Mouse (Mus musculus) left cerebral cortex, postnatal 25 days (tissue): ENCODE measurements at regions not wholly inside any gene's neighbourhood (a gene's known extent, or its start where the extent isn't known, plus 50 kb on each side); places are given as distances from the start of the nearest gene placed in this dataset.

Source experiments
- DNase-seq, 2 experiments: peaks; one replicate each; pipeline ENCODE4 v3.0.0; 2022; ENCODE audit warnings: low spot score in 2 of 2, mixed read lengths in 1 of 2
- intact Hi-C: fragments of 180-260 bp; cut with DNase I; formaldehyde crosslinking; loops from one replicate; pipeline ENCODE4 v1.15.1; 2025

- DNase-seq, result no peak
- intact Hi-C loops, result no loop called here
These were observed 99.4 kb upstream of the Klf14 start for GRCm38 (mm10) chr6:31058299-31058698.

- intact Hi-C loops, result no loop called here
These were observed 100.1 kb upstream of the Klf14 start for GRCm38 (mm10) chr6:31058961-31059360.

GRCm38 (mm10) chr6:31061813-31062212 is 102.9 kb upstream of the Klf14 start:
- intact Hi-C loops, result no loop called here
- DNase-seq, result no peak

More at GRCm38 (mm10) chr6:31058961-31059360, 100.1 kb upstream of the Klf14 start:
- no peak for DNase-seq

GRCm38 (mm10) chr6:31065419-31065818 is 106.5 kb upstream of the Klf14 start:
- intact Hi-C loops, result no loop called here
- no peak for DNase-seq

GRCm38 (mm10) chr6:31066861-31067260 is 108.0 kb upstream of the Klf14 start:
- DNase-seq, result no peak
- intact Hi-C loops, result no loop called here

- intact Hi-C loops, result no loop called here
- DNase-seq, result no peak
These were observed 108.6 kb upstream of the Klf14 start for GRCm38 (mm10) chr6:31067453-31067852.

- intact Hi-C loops, result no loop called here
- no peak for DNase-seq
These were observed 110.4 kb upstream of the Klf14 start for GRCm38 (mm10) chr6:31069243-31069642.

GRCm38 (mm10) chr6:31070537-31070936 is 111.7 kb upstream of the Klf14 start:
- no peak for DNase-seq
- intact Hi-C loops, result no loop called here

GRCm38 (mm10) chr6:31070966-31071365 is 112.1 kb upstream of the Klf14 start:
- intact Hi-C loops, result no loop called here
- DNase-seq, result no peak

- intact Hi-C loops, result no loop called here
- DNase-seq, result no peak
These were observed 113.2 kb upstream of the Klf14 start for GRCm38 (mm10) chr6:31072072-31072471.

GRCm38 (mm10) chr6:31072559-31072958 is 113.7 kb upstream of the Klf14 start:
- intact Hi-C loops, result no loop called here
- DNase-seq, result no peak

GRCm38 (mm10) chr6:31073338-31073737 is 114.5 kb upstream of the Klf14 start:
- DNase-seq, result no peak
- intact Hi-C loops, result no loop called here

- intact Hi-C loops, result no loop called here
These were observed 115.5 kb upstream of the Klf14 start for GRCm38 (mm10) chr6:31074394-31074793.

GRCm38 (mm10) chr6:31075209-31075571 is 116.3 kb upstream of the Klf14 start:
- DNase-seq, result no peak

More at GRCm38 (mm10) chr6:31074394-31074793, 115.5 kb upstream of the Klf14 start:
- no peak for DNase-seq

GRCm38 (mm10) chr6:31075572-31076477 is 116.9 kb upstream of the Klf14 start:
- intact Hi-C loops, result loop anchor here (5.0 kb wide), 2 partner anchors 36 to 101 kb away; no protein-coding TSS in a partner anchor
- DNase-seq, result peak in 1 of 2 experiments; percentile 59

More at GRCm38 (mm10) chr6:31075209-31075571, 116.3 kb upstream of the Klf14 start:
- intact Hi-C loops, result loop anchor here (5.0 kb wide), 2 partner anchors 37 to 102 kb away; no protein-coding TSS in a partner anchor

- DNase-seq, result no peak
These were observed 117.6 kb upstream of the Klf14 start for GRCm38 (mm10) chr6:31076478-31076834.

GRCm38 (mm10) chr6:31077216-31077615 is 118.3 kb upstream of the Klf14 start:
- intact Hi-C loops, result loop anchor here (5.0 kb wide), 2 partner anchors 35 to 100 kb away; no protein-coding TSS in a partner anchor
- peak; percentile 48 to 77 for DNase-seq

More at GRCm38 (mm10) chr6:31076478-31076834, 117.6 kb upstream of the Klf14 start:
- intact Hi-C loops, result loop anchor here (5.0 kb wide), 2 partner anchors 36 to 101 kb away; no protein-coding TSS in a partner anchor

GRCm38 (mm10) chr6:31077779-31078178 is 118.9 kb upstream of the Klf14 start:
- no peak for DNase-seq
- intact Hi-C loops, result loop anchor here (5.0 kb wide), 2 partner anchors 35 to 100 kb away; no protein-coding TSS in a partner anchor

- intact Hi-C loops, result loop anchor here (5.0 kb wide), 2 partner anchors 34 to 99 kb away; no protein-coding TSS in a partner anchor
These were observed 119.5 kb upstream of the Klf14 start for GRCm38 (mm10) chr6:31078413-31078812.

GRCm38 (mm10) chr6:31079586-31080259 is 120.8 kb upstream of the Klf14 start:
- intact Hi-C loops, result loop anchor here (5.0 kb wide), 2 partner anchors 33 to 98 kb away; no protein-coding TSS in a partner anchor
- DNase-seq, result peak in 1 of 2 experiments; percentile 66

More at GRCm38 (mm10) chr6:31078413-31078812, 119.5 kb upstream of the Klf14 start:
- no peak for DNase-seq
